Mouse (Mus musculus) macrophage (primary cell): ENCODE measurements around the gene Prr36. TPM values are rescaled to one million over a fixed set of nuclear protein-coding genes. Genes with fewer than 3 reads are reported as not detected.

Experiments
- H3K27ac ChIP-seq: fragments of 350-480 bp; formaldehyde crosslinking; 2 replicates; pipeline ENCODE4 v1.9.0; 2021
- H3K36me3 ChIP-seq: fragments of 350-480 bp; formaldehyde crosslinking; 2 replicates; pipeline ENCODE4 v1.9.0; 2021; ENCODE audit errors: inconsistent target
- H3K4me3 ChIP-seq: fragments of 350-480 bp; formaldehyde crosslinking; 2 replicates; pipeline ENCODE4 v1.9.0; 2021; ENCODE audit errors: inconsistent target
- H3K79me2 ChIP-seq: fragments of 350-480 bp; formaldehyde crosslinking; 2 replicates; pipeline ENCODE4 v1.9.0; 2021; ENCODE audit errors: inconsistent target
- WGBS: methylation state at CpG from one replicate; pipeline ENCODE4 v1.1.7; 2026; ENCODE audit warnings: inconsistent platforms; ENCODE audit not compliant: missing documents; 5-methylcytosine and 5-hydroxymethylcytosine counted together
- polyA plus RNA-seq: library from polyadenylated mRNA; stranded (reverse); fragments of 250-400 nt; gene quantifications from 3 replicates; pipeline ENCODE4 v1.2.4, GENCODE M21; 2018; ENCODE audit warnings: inconsistent platforms

The Prr36 gene
- polyA plus RNA-seq, 1 experiment from 2014 or later, result 0.03 TPM

GRCm38 (mm10) chr8:4193588-4193894 lies 23.7 kb downstream of the Prr36 start:
- 61% methylated on average over 7 of the region's 7 CpGs for WGBS
- Histone ChIP-seq H3K4me3 (no peak overlapping the region), H3K36me3 (no peaks in the 10 kb centered on the region), H3K27ac (no peak overlapping the region), H3K79me2 (no peaks in the 10 kb centered on the region)

GRCm38 (mm10) chr8:4192807-4193587 lies 24.3 kb downstream of the Prr36 start:
- H3K36me3 ChIP-seq, result no peaks in the 10 kb centered on the region
- WGBS, result 24% methylated on average over 18 of the region's 18 CpGs
- H3K4me3 ChIP-seq, result no peak overlapping the region
- no peak overlapping the region for H3K27ac ChIP-seq
- no peaks in the 10 kb centered on the region for H3K79me2 ChIP-seq

- Histone ChIP-seq H3K4me3 (no peak overlapping the region), H3K27ac (no peak overlapping the region), H3K79me2 (no peaks in the 10 kb centered on the region), H3K36me3 (no peaks in the 10 kb centered on the region)
- WGBS, result 100% methylated on average over 5 of the region's 5 CpGs
These were observed 25.0 kb downstream of the Prr36 start for GRCm38 (mm10) chr8:4192305-4192704.

- H3K36me3 ChIP-seq, result no peaks in the 10 kb centered on the region
- no peaks in the 10 kb centered on the region for H3K79me2 ChIP-seq
- H3K4me3 ChIP-seq, result no peak overlapping the region
- no peak overlapping the region for H3K27ac ChIP-seq
- WGBS, result 92% methylated on average over 2 of the region's 3 CpGs
These were observed 28.1 kb downstream of the Prr36 start for GRCm38 (mm10) chr8:4189031-4189722.

DNA sequence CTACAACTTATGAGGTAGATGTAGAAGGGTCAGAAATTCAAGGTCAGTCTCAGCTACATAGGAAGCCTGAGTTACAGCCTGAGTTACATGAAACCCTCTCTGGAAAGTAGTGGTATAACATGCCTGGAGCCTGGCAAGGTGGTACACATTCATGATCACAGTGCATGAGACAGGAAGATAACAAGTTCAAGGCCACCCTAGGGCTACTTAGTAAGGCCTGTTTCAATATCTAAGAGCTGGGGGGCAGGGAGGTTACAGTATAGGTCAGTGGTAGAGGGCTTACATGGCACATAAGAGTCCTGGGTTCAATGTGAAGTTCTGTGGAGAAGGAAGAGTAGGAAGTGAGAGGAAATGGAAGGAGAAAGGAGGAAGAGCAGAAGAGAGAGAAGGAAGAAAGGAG lies 28.7 kb downstream of the Prr36 start:
- no peak overlapping the region for H3K27ac ChIP-seq
- no peak overlapping the region for H3K4me3 ChIP-seq
- H3K36me3 ChIP-seq, result no peaks in the 10 kb centered on the region
- H3K79me2 ChIP-seq, result no peaks in the 10 kb centered on the region

DNA sequence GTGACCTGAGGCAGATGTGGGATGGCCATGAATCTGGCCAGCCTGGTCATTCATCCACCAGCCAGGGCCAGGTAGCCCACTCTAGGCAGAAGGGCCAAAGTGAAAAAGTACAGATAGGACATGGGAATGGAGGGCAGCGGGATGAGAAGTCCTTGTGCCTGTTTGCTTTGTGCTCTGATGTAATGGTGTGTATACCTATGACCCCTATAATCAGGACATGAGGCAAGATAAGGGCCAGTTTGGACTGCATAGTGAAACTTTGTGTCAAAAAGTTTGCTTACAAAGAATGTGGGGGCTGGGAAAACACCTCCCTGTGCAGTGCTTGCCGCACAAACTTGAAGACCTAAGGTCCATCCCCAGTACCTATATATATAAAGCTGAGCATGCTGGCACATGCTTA lies 31.1 kb downstream of the Prr36 start:
- Histone ChIP-seq H3K79me2 (no peaks in the 10 kb centered on the region), H3K36me3 (no peaks in the 10 kb centered on the region), H3K4me3 (no peak overlapping the region), H3K27ac (no peak overlapping the region)
- WGBS, result 95% methylated on average over 2 of the region's 2 CpGs

- Histone ChIP-seq H3K79me2 (no peaks in the 10 kb centered on the region), H3K27ac (no peak overlapping the region), H3K36me3 (no peaks in the 10 kb centered on the region), H3K4me3 (no peak overlapping the region)
- 90% methylated on average over 8 of the region's 8 CpGs for WGBS
These were observed 33.9 kb downstream of the Prr36 start for GRCm38 (mm10) chr8:4183409-4183808.

- 93% methylated on average over 2 of the region's 2 CpGs for WGBS
- no peaks in the 10 kb centered on the region for H3K36me3 ChIP-seq
- H3K27ac ChIP-seq, result no peak overlapping the region
- H3K79me2 ChIP-seq, result no peaks in the 10 kb centered on the region
- H3K4me3 ChIP-seq, result no peak overlapping the region
These were observed 43.2 kb downstream of the Prr36 start for GRCm38 (mm10) chr8:4174018-4174417.

DNA sequence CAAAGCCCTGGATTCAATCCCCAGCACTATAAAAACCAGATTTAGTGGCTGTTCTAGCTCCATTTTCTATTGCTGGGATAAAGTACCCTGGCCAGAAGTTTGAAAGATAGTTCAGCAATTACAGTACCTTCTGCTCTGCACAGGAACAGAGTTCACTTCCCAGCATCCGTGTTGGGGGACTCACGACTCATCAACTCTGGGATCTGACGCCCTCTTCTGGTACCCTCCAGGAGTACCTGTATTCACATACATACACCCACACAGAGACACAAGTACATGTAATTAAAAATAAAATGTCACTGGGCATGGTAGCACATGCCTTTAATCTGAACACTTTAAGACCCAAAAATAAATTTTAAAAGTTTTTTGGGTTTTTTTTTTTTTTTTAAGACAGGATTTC lies 44.8 kb downstream of the Prr36 start:
- Histone ChIP-seq H3K27ac (no peak overlapping the region), H3K36me3 (no peaks in the 10 kb centered on the region), H3K4me3 (no peak overlapping the region), H3K79me2 (no peaks in the 10 kb centered on the region)
- WGBS, result 75% methylated on average over 3 of the region's 3 CpGs

GRCm38 (mm10) chr8:4167918-4168317 lies 49.3 kb downstream of the Prr36 start:
- WGBS, result 100% methylated on average over 1 of the region's 1 CpGs
- H3K79me2 ChIP-seq, result no peaks in the 10 kb centered on the region
- no peak overlapping the region for H3K27ac ChIP-seq
- no peak overlapping the region for H3K4me3 ChIP-seq
- no peaks in the 10 kb centered on the region for H3K36me3 ChIP-seq

GRCm38 (mm10) chr8:4166881-4167525 lies 50.3 kb downstream of the Prr36 start:
- Histone ChIP-seq H3K27ac (no peak overlapping the region), H3K36me3 (no peaks in the 10 kb centered on the region), H3K4me3 (peak overlapping the region; percentile 45), H3K79me2 (no peaks in the 10 kb centered on the region)
- 7% methylated on average over 10 of the region's 10 CpGs for WGBS

DNA sequence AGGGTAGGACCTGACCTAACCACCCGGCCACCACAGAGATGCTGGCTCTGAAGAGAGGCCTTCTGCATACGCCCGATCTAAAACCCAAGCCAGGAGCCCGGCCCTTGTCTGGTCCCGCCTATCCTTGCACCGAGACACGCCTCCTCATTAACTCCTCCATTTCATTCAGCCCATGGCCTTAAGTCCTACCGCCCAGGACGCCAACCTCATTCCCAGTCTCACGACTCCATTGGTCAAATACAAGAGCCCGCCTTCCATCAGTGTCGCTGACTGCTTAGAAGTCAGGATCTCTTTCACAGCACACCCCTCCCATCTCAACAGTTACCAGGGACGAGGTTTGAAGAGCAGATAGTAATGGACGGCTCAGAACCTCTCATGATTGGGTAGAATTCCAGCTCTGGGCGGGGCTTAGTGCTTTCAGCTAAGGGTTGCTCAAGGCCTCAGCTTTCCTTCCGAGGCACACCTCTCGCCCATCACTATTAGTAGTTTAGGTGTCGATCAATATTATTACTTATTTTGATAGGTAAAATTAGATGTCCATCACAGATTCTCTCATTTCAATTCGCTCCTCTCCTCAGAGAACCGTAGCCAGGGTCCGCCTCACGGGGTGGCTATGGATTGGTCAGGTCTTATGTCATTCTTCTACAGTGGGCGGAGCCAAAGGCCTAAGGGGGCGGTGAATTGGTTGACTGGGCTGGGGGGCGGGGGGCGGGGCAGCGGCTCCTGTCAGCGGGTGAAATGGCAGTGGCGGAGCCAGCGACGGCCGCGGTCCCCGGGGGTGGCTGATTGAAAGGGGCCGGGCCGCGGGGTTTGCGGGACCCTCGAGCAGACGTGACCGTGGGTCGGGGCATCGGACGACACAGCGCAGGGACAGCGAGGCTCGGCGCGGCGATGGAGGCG lies 51.2 kb downstream of the Prr36 start, which contains the start of gene Evi5l:
Gene Evi5l (plus strand): TSS at position 716 of the 900 bp plus-strand sequence.
- Histone ChIP-seq H3K36me3 (no peaks in the 10 kb centered on the region), H3K4me3 (peak within 1 kb of the TSS; percentile 45), H3K27ac (peak within 1 kb of the TSS; percentile 17), H3K79me2 (no peaks in the 10 kb centered on the region)
- WGBS, result under 1% methylated on average over 50 of the region's 51 CpGs

GRCm38 (mm10) chr8:4165176-4165851 lies 51.9 kb downstream of the Prr36 start:
- Histone ChIP-seq H3K36me3 (no peaks in the 10 kb centered on the region), H3K27ac (peak overlapping the region; percentile 17)
- 4% methylated on average over 9 of the region's 13 CpGs for WGBS

DNA sequence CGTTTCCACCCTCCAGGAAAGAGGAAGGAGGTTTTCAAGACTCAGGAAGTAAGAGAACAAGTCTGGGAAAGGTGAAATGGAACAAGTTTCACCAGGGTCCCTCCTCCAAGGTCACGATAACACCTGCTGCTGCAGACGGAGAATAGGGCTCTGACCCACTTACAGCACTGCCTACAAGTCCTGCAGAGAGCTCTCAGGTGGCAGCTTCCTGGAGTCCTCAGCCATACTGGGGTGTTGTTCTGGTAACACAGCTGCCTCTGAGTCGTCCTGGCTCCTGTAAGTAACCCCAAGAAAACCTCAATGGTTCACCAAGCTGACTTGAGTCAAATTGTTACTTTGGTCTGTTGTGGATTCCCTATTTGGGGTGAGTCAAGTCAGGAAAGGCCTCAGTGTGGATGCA lies 54.5 kb downstream of the Prr36 start:
- WGBS, result 11% methylated on average over 4 of the region's 4 CpGs
- no peak overlapping the region for H3K4me3 ChIP-seq
- H3K27ac ChIP-seq, result no peak overlapping the region
- no peaks in the 10 kb centered on the region for H3K36me3 ChIP-seq
- no peaks in the 10 kb centered on the region for H3K79me2 ChIP-seq

More at GRCm38 (mm10) chr8:4165176-4165851, 51.9 kb downstream of the Prr36 start:
- H3K79me2 ChIP-seq, result no peaks in the 10 kb centered on the region
- H3K4me3 ChIP-seq, result peak overlapping the region; percentile 41
